Mouse (Mus musculus): Measurements from ENCODE around the gene Zc2hc1c.

Gene Zc2hc1c

DNA sequence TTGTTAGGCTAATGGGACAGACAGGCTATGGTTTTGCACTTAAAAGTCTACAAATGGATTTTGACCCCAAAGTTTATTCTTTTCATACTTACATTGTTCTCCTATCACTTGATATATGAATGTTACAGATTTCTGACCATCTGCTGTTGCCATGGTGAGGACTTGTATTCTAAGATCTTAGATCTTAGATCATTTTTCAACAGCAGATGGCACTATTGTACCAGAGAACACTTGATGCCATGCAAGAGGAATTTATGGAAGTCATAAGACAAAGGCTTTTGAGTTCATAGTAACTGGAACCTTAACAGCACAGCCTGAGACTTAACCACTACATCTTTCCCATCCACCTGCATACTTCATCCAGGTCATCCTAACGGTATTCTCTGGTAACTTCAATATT is 52.7 kb downstream of the Zc2hc1c start:
- peak in 1 of 2 experiments; percentile 27 for DNase-seq

DNA sequence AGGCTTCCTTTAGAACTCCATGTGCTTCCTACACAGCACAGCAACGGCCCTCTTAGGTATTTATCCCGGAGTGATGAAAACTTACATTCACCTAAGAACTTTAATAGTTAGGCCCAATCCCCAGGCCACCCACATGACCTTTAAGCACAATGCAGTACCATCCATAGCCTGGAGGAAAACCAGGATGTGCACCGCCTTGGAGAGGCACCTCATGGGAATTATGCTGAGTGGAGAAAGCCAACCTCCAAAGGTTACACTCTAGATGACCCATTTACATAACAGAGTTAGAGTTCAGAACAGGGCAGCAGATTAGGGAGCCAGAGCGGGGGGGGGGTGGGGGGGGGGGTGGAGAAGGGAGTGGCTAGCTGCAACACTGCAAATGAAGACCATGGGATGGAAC is 53.9 kb downstream of the Zc2hc1c start:
- no peak for DNase-seq

DNA sequence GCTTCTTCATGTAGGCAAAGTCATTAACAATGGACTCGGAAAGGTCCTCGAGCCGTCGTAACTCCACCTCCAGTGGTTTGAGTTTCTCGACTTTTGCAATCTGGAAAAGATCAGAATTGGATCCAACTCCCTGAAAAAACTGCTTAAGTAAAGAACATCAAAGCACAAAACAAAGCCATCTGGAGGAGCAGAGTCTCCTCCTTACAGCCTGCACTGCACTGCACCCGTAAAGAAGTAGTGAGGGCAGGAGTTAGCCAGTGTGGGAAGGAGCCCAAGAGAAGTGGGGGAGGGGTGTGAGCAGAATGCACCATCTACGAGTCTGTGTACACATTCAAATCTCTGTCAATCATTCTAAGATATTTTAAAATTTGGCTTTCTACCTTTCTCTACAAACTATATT is 55.9 kb downstream of the Zc2hc1c start:
- DNase-seq: no peak

DNA sequence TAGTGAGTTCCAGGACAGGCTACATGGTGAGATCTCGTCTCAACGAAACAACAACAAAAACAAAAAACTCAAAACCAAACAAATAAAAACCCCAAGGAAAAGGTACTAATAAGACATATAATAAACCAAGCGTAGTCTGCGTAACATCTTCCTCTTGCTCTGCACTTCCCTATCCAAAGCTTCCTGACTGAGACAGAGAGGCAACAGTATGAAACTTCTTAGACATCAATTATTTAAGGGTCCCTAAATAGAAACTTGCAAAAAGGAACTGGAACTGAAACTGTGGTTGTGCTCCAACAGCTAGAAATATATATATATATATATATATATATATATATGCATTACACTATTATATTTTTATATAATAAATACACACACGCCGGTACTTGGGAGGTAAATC is 57.2 kb downstream of the Zc2hc1c start:
- DNase-seq: no peak

DNA sequence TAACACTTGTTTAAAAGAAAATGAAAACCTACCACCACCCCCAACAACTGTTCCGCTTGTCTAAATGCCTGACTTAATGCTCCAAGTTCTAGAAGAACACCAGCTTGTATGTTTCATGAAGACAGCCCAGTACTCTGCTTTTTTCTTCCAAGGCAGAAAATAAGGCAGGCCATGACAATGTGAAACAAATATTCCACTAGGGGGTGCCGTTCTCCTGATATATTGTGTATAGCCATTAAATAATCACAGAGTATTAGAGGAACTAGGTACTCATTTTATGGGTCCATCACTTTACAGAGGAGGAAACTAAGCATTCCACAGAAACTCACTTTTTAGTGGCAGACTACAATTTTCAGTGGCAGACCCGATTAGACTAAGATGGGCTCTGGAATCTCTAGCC is 58.0 kb downstream of the Zc2hc1c start:
- peak in 1 of 2 experiments; percentile 62 for DNase-seq

DNA sequence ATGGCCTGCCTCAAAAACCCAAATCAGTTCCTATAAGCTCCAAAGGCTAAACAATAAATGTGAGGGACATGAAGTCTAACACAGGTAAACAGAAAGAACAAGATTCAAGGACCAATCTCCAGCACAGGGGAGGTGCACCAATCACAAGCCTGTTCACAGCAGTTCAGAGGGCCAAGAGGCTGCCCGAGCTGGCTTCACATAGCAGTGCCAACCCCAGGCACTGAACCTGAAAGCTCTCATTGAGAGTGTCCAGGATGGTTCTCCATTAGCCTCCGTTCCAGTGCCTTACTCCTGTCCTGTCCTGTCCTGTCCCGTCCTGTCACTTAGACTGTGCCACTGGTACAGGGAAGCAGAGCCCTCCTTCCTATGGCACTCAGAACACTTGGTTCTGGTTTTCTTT is 58.8 kb downstream of the Zc2hc1c start:
- no peak for DNase-seq

DNA sequence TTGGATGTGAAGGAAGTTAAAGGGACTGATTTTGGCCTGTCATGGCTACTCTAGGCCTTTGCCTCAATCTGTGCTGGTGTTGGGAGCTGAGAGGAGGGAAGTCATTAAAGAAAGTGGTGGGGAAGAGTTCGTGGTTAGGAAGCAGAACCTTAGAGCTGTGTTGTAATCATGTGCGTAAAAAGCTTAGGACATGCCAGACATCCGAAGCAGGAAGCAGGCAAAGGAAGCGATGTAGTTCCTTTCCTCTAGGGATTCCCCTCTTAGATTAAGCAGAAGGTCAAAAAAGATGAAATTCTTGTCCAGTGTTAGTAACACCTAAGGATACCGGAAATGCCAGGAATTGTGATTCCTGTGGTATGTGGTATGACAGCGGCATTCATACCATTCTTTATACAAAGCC is 59.9 kb downstream of the Zc2hc1c start:
- no peak for DNase-seq
